Mouse (Mus musculus): ENCODE data around the gene Kalrn.
"Not testable (repeated sequence)": the region's sequence is repeated elsewhere in the genome, so short reads cannot be mapped to it uniquely, and the experiment has no call there.

Gene Kalrn

DNA sequence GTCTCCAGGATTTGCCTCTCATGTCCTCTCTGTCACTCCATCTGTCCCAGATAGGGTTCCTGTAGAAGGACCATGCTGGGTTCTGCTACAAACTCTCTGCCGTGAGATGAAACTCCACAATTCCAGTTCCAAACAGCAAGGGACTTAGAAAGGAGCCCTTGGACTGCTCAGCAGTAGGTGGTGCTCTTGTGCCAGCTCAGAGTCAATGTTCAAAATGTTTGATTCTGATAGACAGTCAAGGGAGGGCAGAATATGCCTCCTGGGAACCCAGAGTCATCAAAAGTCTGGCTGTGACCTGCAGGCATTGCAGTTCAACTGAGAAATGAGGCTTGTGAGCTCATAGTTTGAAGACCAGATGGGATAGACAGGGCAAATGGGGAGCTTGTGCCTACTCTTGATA lies 229.4 kb downstream of the Kalrn start:
- DNase-seq = peak; percentile 53

DNA sequence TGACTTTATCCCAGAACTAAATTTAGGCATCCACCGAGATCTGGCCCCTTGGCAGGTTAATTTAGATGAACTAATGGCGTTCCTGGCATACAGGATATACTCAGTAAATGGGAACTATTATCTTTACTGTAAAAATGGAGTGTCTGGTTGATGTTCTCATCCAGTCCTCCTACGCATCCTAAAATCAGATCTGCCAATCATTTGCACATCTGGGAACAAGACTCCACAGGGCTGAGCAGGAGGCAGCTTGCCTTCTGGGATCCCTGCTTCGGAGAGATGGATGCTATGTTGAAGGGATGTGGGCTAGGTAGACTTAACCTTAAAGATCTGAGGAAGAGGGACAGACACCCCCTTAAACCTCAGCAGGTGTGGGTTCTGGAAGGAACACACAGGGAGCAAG lies 230.2 kb downstream of the Kalrn start:
- DNase-seq = no peak

DNA sequence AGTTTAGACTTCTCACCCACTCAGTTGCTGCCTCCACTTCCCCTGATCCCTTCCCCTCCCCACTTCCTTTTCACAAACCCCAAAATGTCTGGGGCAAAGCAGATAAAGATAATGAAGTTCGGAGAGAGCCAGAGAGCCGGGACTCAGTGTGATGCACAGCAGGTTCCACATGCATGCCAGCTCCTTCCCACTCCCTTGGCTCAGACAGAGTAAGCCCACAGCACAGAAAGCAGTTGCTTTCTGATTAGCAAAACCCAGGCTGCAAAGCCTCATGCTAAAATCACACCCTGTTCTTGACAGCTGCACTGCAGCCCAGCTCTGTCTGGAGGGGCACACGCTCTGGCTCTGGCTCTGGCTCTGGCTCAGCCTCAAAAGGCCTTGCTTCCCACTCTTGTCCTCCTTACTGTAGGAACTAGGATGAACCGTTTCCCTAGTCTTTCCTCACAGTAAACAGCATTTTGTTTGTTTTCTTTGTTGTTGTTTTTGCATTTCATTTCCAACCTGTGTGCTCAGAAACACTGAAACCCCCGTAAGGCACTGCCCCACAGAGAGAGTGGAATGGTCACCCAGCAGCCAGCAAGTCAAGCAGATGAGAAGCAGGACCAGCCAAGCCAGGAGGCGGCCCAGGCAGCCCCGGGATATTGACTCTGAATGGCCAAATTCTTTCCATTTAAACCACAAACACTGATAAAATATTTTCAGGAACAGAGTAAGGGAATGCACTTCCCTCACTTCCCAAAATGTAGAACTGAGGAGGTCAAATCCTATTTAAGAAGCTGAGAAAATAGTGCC lies 230.8 kb downstream of the Kalrn start:
- DNase-seq = no peak

DNA sequence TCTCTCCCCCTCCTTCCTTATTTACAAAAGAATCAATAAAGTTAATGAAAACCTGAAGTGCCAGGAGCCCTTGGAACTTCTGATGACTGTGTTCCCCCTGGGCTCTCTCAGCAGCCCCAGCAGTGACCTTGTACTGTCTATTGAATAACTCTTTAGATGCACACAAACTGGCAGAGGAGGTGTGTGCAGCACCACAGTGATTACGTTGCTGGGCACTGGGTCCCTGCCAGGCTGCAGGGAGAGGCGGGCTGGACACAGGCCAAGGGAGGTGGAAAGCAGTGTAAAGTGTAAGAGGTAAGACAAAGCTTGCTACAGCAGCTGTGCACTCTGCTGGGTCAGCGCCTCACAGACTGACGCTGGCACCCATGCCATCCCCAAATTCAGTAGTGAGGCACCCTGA lies 238.4 kb downstream of the Kalrn start:
- peak; percentile 62 for DNase-seq

DNA sequence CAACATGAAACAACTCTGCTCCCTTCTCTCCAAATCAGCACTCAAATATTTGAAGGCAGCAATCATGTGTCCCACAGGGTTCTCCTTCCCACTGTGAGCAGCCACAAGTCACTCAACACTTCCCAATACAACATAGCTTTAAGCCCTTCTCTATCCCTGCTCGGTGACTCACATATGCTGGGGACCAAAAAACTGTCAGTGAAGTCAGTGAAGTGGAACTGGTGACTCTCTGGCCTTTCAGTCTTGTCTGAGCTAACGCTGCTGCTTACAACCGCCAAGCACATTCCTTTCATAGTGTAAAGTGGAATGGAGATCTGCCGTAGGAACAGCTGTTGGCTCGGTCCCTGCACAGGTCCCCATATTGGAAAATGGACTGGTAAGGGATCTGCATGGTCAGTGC lies 241.7 kb downstream of the Kalrn start:
- DNase-seq = no peak

DNA sequence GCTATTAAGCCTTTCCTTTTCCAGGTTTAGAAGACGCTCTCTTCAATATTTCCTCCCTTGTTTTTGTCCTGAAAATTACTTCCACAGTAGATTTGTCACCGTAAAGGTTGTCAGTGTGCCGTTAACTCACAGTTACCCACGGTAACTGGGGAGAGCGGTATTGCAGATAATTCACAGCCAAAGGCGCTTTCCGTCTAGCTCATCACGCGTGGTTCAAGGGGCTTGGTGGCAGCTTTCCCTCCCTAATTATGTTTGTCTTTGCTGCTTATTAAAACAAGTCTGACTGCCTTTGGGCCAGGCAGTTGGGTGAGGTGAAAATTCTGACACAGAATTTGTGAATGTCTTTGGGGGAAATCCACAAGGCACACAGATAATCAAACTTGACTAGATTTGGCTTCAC lies 243.5 kb downstream of the Kalrn start:
- DNase-seq = no peak

DNA sequence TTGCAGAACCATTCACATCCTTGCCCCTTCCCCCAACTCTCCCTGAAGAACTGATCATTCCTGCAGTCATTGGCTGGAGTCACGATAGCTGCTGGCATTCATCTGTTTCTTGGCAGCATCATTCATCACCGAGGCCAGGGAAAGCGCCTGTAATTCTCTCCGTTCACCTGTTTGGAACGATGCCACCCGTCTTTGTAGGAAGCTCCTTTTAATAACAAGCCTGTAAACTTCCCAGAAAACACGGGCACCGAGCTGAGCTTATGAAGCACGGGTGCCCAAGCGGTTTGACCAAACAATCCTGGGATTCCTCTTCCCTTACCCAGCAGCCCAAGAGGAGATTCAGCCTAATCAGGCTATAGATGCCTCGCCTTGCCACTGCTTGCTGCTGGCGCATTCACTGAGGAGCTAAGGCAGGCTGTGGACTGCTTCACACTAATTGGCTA lies 243.9 kb downstream of the Kalrn start:
- DNase-seq = peak; percentile 9

DNA sequence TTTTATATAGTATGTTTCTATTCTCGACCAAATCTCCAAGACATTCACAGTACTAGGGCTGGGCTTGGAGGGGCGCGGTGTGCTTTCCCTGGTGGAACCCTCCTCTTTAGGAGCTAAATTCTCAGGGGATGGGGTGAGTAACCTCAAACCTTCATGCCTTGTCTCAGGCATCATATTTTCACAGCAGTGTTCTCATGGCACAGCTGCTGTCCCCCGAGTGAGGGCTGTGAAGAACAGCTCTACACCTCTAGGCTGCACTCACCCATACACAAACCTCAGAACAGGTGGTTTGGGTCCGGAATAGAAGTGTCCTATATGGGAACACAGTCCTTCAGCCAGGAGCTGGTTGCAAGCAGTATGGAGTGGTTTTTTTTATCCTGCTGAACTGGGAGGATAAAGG lies 245.4 kb downstream of the Kalrn start:
- no peak for DNase-seq

DNA sequence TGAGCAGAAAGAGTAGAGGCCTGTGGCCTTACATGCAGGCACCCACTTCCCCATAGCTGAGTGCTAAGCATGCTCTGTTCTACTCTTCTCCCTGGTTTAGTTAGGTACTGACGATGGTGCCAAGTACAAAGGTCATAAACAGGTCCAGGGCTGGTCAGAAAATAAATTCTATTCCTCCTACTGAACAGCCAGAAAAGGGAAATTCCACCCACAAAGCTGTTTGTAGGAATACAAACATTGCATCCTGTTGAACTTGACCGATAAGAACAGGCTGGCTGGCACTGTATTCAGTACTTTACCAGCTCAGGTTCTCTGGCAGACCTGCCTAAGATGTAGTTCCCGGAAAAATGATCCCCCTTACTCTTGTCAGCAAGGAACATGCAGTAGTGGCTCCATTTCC lies 247.5 kb downstream of the Kalrn start:
- DNase-seq = peak; percentile 22

DNA sequence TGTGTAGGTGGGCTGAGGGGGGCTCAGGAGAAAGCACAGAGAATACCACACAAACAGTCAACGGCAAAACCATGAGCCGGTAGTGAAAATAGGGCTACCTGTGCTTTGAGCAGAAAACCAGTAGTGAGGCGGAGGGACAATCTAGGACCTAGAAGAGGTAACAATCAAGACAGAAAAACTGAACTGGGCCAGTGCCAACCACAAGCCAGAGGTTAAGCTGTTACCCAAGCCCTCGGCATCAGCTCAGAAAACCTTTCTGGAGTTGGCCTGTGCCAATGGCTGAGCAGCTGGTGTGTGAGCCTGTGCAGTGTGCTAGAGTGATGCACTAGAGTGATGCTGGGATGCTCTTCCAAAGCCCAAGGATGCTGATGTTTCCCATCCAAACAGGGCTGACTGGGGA lies 248.2 kb downstream of the Kalrn start:
- peak; percentile 17 for DNase-seq

DNA sequence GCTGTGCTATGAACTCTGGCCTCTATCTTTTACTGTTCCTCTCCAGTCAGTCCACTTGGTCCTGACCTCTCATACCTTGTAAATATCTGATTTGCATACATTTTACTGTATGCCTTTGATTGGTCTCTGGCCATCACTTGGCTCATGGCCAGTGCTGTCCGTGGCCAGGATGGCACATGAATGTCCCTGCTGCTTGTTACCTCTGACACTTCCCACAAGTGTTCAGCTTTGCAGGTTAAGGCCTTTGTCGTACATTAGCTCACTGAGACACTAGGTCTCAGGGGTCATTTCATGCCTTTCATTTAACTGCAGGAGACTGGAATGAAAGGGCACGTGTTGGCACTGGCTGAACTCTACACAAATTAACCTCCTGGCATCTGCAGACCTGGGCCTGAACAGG lies 248.6 kb downstream of the Kalrn start:
- peak; percentile 74 for DNase-seq

DNA sequence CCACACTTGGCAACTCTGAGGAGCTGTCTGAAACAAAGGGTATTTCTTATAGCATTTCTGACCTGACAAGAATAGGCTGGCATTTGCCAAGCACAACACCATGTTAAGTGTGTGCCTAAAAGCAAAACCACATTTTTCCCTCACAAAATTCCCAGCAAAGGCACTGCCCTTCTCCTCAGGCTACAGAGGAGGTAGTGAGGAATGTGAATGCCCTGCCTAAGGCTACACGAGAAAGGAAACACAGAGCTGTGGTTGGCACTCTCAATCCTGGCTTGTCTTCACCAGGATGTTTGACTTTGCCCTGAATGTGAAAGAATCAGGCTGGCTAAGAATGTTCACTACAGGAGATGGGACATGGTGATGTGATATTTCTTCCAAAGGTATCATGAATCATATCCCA lies 249.8 kb downstream of the Kalrn start:
- DNase-seq = no peak

DNA sequence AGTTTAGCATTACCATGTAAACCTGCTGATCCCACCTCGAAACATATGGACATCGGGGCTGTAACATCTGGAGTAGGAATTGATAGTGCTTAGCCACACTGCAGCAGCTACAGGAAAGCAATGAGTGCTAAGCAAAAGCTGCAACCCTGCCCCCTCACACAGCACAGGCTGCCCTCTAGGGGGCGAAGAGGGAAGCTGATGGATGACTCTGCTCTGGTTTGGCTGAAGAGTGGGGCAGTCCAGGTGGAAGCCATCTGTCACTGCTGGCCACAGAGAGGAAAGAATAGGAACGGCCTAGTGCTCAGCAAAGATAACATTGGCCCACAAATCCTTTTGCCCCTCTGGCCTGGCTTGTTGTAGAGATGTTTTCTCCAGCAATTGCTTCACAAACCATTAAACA lies 250.8 kb downstream of the Kalrn start:
- DNase-seq = peak; percentile 28

DNA sequence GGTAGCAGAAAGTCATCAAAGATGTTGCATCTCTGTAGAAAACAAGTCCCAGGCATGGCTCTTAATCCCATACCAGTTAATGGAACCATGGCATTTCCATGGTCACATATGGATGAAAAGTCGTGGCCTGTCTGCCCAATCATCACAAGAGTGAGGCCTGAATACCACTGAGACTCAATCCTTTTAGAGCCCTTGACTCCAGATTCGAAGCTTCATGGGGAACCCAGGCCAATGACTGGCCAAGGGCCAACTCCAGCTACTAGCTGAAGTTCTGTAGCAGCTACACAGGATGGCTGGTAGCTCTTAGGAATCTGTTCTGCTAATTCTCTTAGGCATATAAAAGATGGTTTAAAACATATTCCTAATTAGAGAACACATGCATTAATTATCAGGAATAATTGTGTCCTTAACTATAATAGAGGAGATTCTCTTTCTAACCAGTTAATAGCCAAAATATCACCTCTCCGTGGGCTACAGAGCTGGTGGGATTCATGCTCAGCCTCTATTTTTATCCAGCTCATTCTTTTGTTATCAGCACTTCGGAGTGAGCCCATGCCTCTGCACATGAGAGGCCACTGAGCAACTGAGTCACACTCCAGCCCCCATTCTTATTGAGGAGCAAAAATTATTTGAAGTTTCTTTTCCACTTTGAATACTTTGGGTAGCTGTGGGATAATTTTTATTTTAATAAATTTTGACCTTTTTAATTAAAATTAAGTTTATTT lies 252.1 kb downstream of the Kalrn start:
- DNase-seq = no peak

DNA sequence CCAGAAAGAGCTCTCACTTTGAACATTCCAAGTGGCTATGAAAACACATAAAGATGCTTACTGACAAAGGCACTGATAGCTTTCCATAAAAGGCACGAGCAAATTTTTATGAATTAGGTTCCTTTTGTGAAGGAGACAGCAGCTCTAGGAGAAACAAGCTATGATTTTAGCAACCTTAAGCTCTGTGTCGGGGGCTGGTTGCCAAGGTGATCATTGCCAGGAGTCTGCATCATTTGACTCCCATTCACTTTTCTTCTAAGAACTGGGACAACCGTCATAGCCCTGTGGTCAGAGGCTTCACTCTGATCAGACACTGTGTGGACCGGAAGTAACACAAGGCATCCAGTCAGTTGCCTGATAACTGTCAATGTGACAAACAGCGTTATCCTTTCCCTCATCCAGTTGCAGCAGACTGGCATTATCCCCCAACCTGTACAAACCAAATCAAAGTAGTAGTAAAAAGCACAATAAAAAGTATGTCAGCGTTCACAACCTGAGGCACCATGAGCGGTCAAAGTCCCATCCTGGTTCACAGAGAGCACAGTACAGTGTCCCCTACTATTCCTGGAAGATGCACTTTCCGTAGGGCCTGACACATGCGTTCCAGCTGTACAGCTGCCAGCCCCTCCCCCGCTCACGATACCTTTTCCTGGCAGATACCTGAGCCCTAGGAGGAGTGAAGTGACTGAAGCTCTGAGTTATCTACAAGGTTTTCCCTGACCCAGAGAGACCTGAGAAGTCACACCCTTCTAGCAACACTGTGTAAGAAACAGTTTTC lies 253.1 kb downstream of the Kalrn start:
- peak; percentile 50 for DNase-seq

DNA sequence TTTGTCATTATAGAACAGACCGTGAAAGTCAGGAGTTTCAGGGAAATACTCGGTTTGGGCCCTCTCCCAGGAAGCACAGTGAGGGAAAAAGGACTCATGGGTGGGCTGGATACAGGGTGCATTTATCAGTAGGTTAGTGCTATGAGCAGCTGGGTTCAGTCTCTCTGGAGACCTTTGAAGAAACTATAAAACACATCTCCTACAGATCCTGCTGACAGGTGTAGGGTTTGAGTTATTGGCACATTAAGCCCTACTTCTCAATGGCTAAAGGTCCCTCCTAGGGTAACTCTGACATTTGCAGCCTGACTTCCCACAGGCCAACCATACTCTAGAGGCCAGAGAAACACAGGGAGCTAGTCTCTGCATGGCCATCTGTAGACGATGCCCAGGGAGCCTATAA lies 256.2 kb downstream of the Kalrn start:
- DNase-seq = no peak

DNA sequence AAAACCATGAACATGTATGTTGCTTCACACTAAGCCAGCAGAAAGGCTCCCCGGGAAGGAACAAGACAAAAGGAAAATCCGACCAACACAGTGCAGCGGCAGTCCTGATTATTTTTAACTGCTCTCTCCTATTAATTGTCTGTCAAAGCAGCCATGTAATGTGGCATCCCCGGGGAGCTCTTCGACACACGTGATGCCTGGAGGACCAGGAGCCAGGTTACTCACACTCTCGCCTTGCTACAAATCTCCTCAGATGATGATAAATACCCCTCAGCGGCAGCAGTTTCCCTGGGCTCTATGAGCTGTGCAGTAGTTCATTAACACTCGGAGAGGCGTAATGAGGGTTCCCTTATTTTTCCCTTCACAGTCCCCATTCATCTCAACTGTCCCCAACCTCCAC lies 257.1 kb downstream of the Kalrn start:
- no peak for DNase-seq

DNA sequence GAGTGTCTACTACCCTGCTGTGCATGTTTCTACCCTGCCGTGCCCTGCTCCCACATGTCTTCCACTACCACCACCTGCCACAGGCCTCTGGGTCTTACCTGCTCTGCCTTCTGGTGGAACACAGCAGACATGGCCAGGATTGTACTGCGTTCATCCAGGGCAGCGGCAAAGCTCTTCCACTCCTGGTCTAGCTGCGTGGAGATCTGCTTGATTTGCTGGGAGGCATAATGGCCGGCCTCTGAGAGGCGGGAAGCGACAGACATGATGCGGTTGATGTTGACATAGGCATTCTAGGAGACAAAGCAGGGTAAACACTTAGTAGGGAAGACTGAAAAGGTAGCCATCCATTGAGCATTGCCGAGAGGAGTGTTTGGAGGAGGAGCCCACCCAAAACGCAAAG lies 259.3 kb downstream of the Kalrn start:
- DNase-seq = no peak

DNA sequence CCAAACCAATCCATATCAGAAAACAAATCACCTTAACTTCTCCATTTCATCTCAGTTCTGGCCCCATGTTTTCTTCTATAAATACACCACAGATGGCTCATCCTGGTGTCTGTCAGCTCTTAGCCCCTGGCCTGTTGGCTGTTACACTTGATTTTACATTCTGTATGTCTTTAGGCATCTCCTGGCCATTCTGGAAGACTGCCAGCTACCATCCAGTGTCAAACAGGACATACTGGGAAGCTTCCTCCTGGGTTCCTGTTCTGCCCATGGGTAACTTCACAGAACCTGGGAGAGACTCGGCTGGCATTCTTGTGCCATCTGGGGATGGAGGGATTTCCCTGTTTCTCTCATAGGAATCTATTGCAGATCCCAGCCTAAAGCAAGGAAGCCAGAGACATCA lies 261.8 kb downstream of the Kalrn start:
- no peak for DNase-seq

DNA sequence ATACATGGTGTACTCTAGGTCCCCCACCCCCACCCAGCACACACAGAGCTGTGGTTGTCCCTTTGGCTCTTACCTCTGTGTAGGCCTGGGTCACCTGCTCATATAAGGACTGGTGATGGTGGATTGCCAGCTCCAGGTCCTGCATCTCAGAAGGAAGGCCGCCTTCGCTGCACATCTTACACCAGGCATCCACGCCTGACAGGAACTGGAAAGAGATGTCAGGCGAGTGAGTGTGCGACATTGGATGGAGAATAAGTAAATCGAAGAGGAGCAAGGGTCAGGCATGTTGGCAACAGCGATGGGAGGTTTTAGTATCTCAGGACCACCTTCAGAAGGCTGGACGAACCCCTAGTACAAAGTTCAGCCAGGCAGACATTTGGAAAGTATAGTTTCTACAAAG lies 263.0 kb downstream of the Kalrn start:
- no peak for DNase-seq

DNA sequence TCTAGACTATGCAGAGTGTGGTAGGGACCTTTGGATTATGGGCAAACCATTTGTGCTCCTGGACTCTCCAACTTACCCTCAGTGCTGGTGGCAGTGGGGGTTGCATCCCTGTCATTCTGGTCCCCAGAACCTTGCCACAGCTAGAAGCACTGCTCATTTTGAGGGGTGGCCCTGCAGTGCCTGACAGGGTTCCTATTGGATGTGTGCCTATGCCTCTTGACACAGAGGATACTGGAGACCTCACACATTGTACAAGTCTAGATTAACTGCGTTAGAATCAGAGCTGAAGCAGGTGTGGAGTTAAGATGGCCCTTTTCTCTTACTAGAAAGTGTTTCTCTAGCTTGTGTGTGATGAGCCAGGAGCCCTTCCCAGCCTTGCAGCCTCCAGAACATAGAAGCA lies 265.0 kb downstream of the Kalrn start:
- DNase-seq = no peak

DNA sequence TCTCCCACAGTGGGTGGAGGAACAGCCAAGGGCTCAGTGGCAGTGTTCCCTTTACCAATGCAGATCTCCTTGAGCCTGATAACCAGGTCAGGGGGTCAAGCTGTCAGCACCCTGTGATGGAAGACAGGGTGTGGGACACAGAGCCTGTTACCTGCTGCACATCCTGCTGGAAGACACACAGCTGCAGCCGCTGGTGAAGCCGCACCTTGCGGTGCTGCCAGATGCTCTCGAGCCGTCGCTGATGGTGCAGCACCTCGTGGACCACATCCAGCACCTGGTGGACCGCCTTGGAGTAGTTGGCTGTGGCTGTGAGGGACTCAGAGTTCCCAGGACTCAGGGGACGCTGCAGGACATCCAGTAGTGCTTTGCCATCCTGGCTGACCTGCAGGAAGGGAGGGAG lies 265.9 kb downstream of the Kalrn start:
- DNase-seq = no peak

DNA sequence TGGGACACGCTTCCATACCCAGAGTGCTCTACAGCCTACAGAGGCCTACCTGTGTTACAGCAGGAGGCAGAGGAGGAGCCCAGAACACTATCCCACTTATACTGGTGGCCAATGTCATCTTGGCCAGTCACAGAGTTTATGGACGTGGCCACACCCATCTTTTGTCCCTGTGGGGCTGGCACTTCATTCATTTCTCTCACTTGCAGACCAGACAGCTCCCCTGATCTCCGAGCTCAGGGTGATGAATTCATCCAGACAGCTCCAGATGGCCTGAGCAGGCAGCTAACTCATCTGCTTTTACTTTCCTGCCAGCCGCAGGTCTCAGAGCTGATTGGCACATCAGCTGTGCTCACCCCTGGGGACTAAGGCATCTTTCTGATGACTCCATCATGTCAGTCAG lies 267.7 kb downstream of the Kalrn start:
- DNase-seq = no peak

DNA sequence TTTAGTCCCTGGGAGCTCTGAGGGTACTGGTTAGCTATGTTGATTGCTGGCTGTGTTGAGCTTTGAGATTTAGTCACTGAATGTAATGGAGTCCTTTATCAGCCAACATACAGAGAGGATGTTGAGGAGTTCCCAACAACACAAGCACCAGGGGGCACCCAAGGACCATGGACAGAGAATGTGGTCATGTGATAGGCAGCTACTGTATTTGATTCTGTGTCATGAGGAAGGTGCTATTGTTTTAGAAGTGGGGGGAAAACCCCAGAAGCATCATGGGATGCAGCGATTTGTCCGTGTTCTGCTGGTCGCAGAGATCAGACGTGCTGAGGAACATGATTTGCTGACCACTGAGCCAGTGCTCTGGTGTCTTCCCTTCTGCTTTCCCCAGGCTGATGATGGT lies 269.5 kb downstream of the Kalrn start:
- not testable (repeated sequence) for DNase-seq

All from kidney, adult 11 months (tissue).